Mouse (Mus musculus) liver, embryonic 15.5 days (tissue): ENCODE results near the gene Cdhr4. TPM values are rescaled to one million over a fixed set of nuclear protein-coding genes. Genes with fewer than 3 reads are reported as not detected.
A peak's percentile ranks its signal among the peaks of the same experiment; 100 is the strongest.

Experiments used
- ATAC-seq: fragments of 200-750 bp; cut with Nextera tagmentation; 2 replicates; pipeline ENCODE4 v1.8.0; 2017; ENCODE audit warnings: moderate number of reproducible peaks, mild to moderate bottlenecking, moderate library complexity; ENCODE audit not compliant: insufficient read depth
- H3K27ac ChIP-seq: fragments of 300-500 bp; sonication (generic); replicated peaks from 2 replicates; pipeline ENCODE4 v1.5.1; 2015; ENCODE audit warnings: mild to moderate bottlenecking, inconsistent platforms
- H3K27me3 ChIP-seq: fragments of 300-500 bp; sonication (generic); 2 replicates; pipeline ENCODE4 v1.6.1; 2015; ENCODE audit warnings: mild to moderate bottlenecking, inconsistent platforms
- H3K36me3 ChIP-seq: fragments of 300-500 bp; sonication (generic); replicated peaks from 2 replicates; pipeline ENCODE4 v1.6.1; 2015; ENCODE audit warnings: moderate library complexity, mild to moderate bottlenecking, inconsistent platforms
- H3K4me1 ChIP-seq: fragments of 300-500 bp; sonication (generic); replicated peaks from 2 replicates; pipeline ENCODE4 v1.6.1; 2015; ENCODE audit warnings: inconsistent platforms
- H3K4me2 ChIP-seq: fragments of 300-500 bp; sonication (generic); 2 replicates; pipeline ENCODE4 v1.6.1; 2015; ENCODE audit warnings: moderate library complexity, mild to moderate bottlenecking, inconsistent platforms
- H3K4me3 ChIP-seq: fragments of 300-500 bp; sonication (generic); replicated peaks from 2 replicates; pipeline ENCODE4 v1.5.1; 2015; ENCODE audit warnings: mild to moderate bottlenecking, inconsistent platforms
- H3K9ac ChIP-seq: fragments of 300-500 bp; sonication (generic); 2 replicates; pipeline ENCODE4 v1.6.1; 2015; ENCODE audit warnings: moderate library complexity, mild to moderate bottlenecking, inconsistent platforms
- H3K9me3 ChIP-seq: fragments of 300-500 bp; sonication (generic); replicated peaks from 2 replicates; pipeline ENCODE4 v1.6.1; 2016; ENCODE audit warnings: inconsistent platforms
- WGBS: fragments of 180-500 bp; shearing (Covaris S2); methylation state at CpG from one replicate; pipeline ENCODE4 v1.1.7; 2015; ENCODE audit warnings: mixed read lengths; ENCODE audit not compliant: insufficient replicate concordance; 5-methylcytosine and 5-hydroxymethylcytosine counted together
- polyA plus RNA-seq: library from polyadenylated mRNA; unstranded; fragments of >200 nt; fragmentation: Nextera tagmentation; extraction: Ambion mirVana; gene quantifications from 2 replicates; pipeline ENCODE4 v1.2.1, GENCODE M21; 2015

The Cdhr4 gene
- polyA plus RNA-seq = 1.1 and 1.5 TPM in 2 replicates

GRCm38 (mm10) chr9:107992197-107992596 is at the start of gene Cdhr4:
Cdhr4 (plus strand) TSS chr9:107992497.
- 70% methylated on average over 2 of the region's 2 CpGs for WGBS
- no peak within 1 kb of the TSS for H3K9ac ChIP-seq
- H3K4me3 ChIP-seq = no peak within 1 kb of the TSS
- H3K36me3 ChIP-seq = no peaks in the 10 kb centered on the region
- H3K4me1 ChIP-seq = peaks cover 17% of the 10 kb centered on the region
- H3K27ac ChIP-seq = no peak within 1 kb of the TSS
- ATAC-seq = no peak
- H3K27me3 ChIP-seq = 0 out of 2 replicates have a peak, but pooled peaks cover 3% of the 10 kb centered on the region
- H3K4me2 ChIP-seq = no peak within 1 kb of the TSS
- H3K9me3 ChIP-seq = no peaks in the 10 kb centered on the region

- ATAC-seq = no peak
Measured at GRCm38 (mm10) chr9:107947241-107948194, 44.8 kb upstream of the Cdhr4 start.

GRCm38 (mm10) chr9:107949184-107949921 is 42.9 kb upstream of the Cdhr4 start:
- H3K4me1 ChIP-seq = peaks cover 31% of the 10 kb centered on the region
- WGBS = 68% methylated on average over 13 of the region's 13 CpGs
- H3K36me3 ChIP-seq = no peaks in the 10 kb centered on the region
- no peak overlapping the region for H3K27ac ChIP-seq
- no peak for ATAC-seq
- no peak overlapping the region for H3K4me2 ChIP-seq
- H3K9me3 ChIP-seq = no peaks in the 10 kb centered on the region
- H3K27me3 ChIP-seq = peaks cover 4% of the 10 kb centered on the region; the same call in 1 of the 2 replicates
- H3K9ac ChIP-seq = no peak overlapping the region
- no peak overlapping the region for H3K4me3 ChIP-seq

More at GRCm38 (mm10) chr9:107947241-107948194, 44.8 kb upstream of the Cdhr4 start:
- Histone ChIP-seq H3K36me3 (no peaks in the 10 kb centered on the region), H3K27me3 (peaks cover 7% of the 10 kb centered on the region; the same call in 1 of the 2 replicates), H3K9ac (no peak overlapping the region), H3K27ac (no peak overlapping the region), H3K4me3 (no peak overlapping the region), H3K4me2 (no peak overlapping the region), H3K4me1 (peaks cover 26% of the 10 kb centered on the region), H3K9me3 (no peaks in the 10 kb centered on the region)
- 78% methylated on average over 31 of the region's 31 CpGs for WGBS

GRCm38 (mm10) chr9:107949922-107950235 is 42.4 kb upstream of the Cdhr4 start, which contains the start of gene Traip:
Traip (plus strand) TSS chr9:107950136.
- H3K4me2 ChIP-seq = peak within 1 kb of the TSS; percentile 86
- H3K27ac ChIP-seq = peak within 1 kb of the TSS; percentile 74
- H3K9ac ChIP-seq = peak within 1 kb of the TSS; percentile 71

GRCm38 (mm10) chr9:107950460-107951355 is 41.6 kb upstream of the Cdhr4 start:
- H3K4me1 ChIP-seq = peaks cover 31% of the 10 kb centered on the region
- H3K36me3 ChIP-seq = no peaks in the 10 kb centered on the region
- H3K9ac ChIP-seq = peak overlapping the region; percentile 71
- ATAC-seq = peak; percentile 87
- no peaks in the 10 kb centered on the region for H3K9me3 ChIP-seq
- 11% methylated on average over 45 of the region's 45 CpGs for WGBS
- peaks cover 4% of the 10 kb centered on the region; the same call in 1 of the 2 replicates for H3K27me3 ChIP-seq
- H3K4me3 ChIP-seq = peak overlapping the region; percentile 88
- H3K27ac ChIP-seq = peak overlapping the region; percentile 74
- peak overlapping the region; percentile 86 for H3K4me2 ChIP-seq

More at GRCm38 (mm10) chr9:107949922-107950235, 42.4 kb upstream of the Cdhr4 start, which contains the start of gene Traip:
- peaks cover 4% of the 10 kb centered on the region; the same call in 1 of the 2 replicates for H3K27me3 ChIP-seq
- no peaks in the 10 kb centered on the region for H3K36me3 ChIP-seq
- no peaks in the 10 kb centered on the region for H3K9me3 ChIP-seq
- WGBS = 78% methylated on average over 10 of the region's 10 CpGs
- H3K4me1 ChIP-seq = peaks cover 31% of the 10 kb centered on the region
- no peak for ATAC-seq
- H3K4me3 ChIP-seq = peak within 1 kb of the TSS; percentile 88

- Histone ChIP-seq H3K9ac (no peak overlapping the region), H3K4me1 (peaks cover 21% of the 10 kb centered on the region), H3K27ac (no peak overlapping the region), H3K4me2 (no peak overlapping the region), H3K9me3 (no peaks in the 10 kb centered on the region), H3K27me3 (no peaks in the 10 kb centered on the region), H3K4me3 (no peak overlapping the region), H3K36me3 (peaks cover 50% of the 10 kb centered on the region)
- ATAC-seq = no peak
- WGBS = 79% methylated on average over 6 of the region's 6 CpGs
Measured at GRCm38 (mm10) chr9:107955613-107956289, 36.5 kb upstream of the Cdhr4 start.

- Histone ChIP-seq H3K4me3 (no peak overlapping the region), H3K9me3 (no peaks in the 10 kb centered on the region), H3K36me3 (peaks cover 63% of the 10 kb centered on the region), H3K27ac (no peak overlapping the region), H3K4me1 (peaks cover 9% of the 10 kb centered on the region), H3K4me2 (no peak overlapping the region), H3K9ac (no peak overlapping the region), H3K27me3 (no peaks in the 10 kb centered on the region)
- 55% methylated on average over 6 of the region's 6 CpGs for WGBS
- ATAC-seq = no peak
Measured at GRCm38 (mm10) chr9:107957141-107957540, 35.2 kb upstream of the Cdhr4 start.

- Histone ChIP-seq H3K27ac (0 out of 2 replicates have a peak overlapping the region, but pooled peaks have one; percentile 3), H3K36me3 (peaks cover 89% of the 10 kb centered on the region)
- ATAC-seq = no peak
Measured at GRCm38 (mm10) chr9:107959896-107960295, 32.4 kb upstream of the Cdhr4 start.

GRCm38 (mm10) chr9:107960928-107961327 is 31.4 kb upstream of the Cdhr4 start:
- H3K4me1 ChIP-seq = peaks cover 13% of the 10 kb centered on the region
- H3K36me3 ChIP-seq = peaks cover 95% of the 10 kb centered on the region
- H3K27ac ChIP-seq = no peak overlapping the region
- H3K27me3 ChIP-seq = no peaks in the 10 kb centered on the region
- no peak overlapping the region for H3K4me3 ChIP-seq
- no peak overlapping the region for H3K4me2 ChIP-seq
- 56% methylated on average over 4 of the region's 4 CpGs for WGBS
- no peaks in the 10 kb centered on the region for H3K9me3 ChIP-seq
- H3K9ac ChIP-seq = no peak overlapping the region
- no peak for ATAC-seq

More at GRCm38 (mm10) chr9:107959896-107960295, 32.4 kb upstream of the Cdhr4 start:
- 82% methylated on average over 6 of the region's 6 CpGs for WGBS
- Histone ChIP-seq H3K27me3 (no peaks in the 10 kb centered on the region), H3K4me1 (peaks cover 13% of the 10 kb centered on the region), H3K9me3 (no peaks in the 10 kb centered on the region), H3K4me3 (no peak overlapping the region), H3K4me2 (no peak overlapping the region), H3K9ac (no peak overlapping the region)

- no peak overlapping the region for H3K27ac ChIP-seq
- H3K9ac ChIP-seq = no peak overlapping the region
- no peak for ATAC-seq
- H3K27me3 ChIP-seq = no peaks in the 10 kb centered on the region
- no peak overlapping the region for H3K4me2 ChIP-seq
- no peaks in the 10 kb centered on the region for H3K9me3 ChIP-seq
- peaks cover 15% of the 10 kb centered on the region for H3K4me1 ChIP-seq
- H3K36me3 ChIP-seq = peaks cover 94% of the 10 kb centered on the region
- 89% methylated on average over 10 of the region's 10 CpGs for WGBS
- no peak overlapping the region for H3K4me3 ChIP-seq
Measured at GRCm38 (mm10) chr9:107961351-107961762, 30.9 kb upstream of the Cdhr4 start.
